Mouse (Mus musculus): ENCODE data around the gene Trim63. TPM values are rescaled to one million over a fixed set of nuclear protein-coding genes. Genes with fewer than 3 reads are reported as not detected.

The Trim63 gene
- polyA plus RNA-seq, 1 experiment from 2014 or later = 108 TPM

DNA sequence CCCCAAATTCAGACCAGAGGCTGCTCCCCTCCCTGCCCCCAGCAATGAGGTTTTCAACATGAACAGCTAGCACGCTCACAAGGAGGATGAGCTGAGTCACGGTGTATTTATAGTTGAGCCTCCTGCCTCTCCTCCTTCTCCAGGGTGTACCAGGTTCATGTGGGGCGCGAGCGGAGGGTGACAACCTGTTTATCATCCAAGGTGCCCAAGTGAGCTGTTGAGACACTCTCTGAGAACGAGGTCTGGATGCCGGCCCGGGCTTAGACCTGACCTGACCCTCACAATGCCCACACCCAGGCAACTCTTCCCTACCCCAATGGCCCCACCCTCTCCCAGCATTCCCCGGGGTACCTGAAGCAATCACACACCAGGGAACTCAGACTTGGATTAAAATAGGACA is 14.6 kb upstream of the Trim63 start:
- peak overlapping the region; percentile 54 for H3K9ac ChIP-seq
- H3K4me3 ChIP-seq = 0 out of 2 replicates have a peak overlapping the region, but pooled peaks have one; percentile 2
- H3K4me1 ChIP-seq = peaks cover 53% of the 10 kb centered on the region
- H3K4me2 ChIP-seq = peak overlapping the region; percentile 48
- peak overlapping the region; percentile 91 for H3K27ac ChIP-seq (replicated peaks)
- 40% methylated on average over 9 of the region's 9 CpGs for WGBS
- no peaks in the 10 kb centered on the region for H3K36me3 ChIP-seq
- no peaks in the 10 kb centered on the region for H3K27me3 ChIP-seq (replicated peaks)
- 0 out of 2 replicates have a peak, but pooled peaks have one; percentile 27 for ATAC-seq (ENCODE audit: extremely low read depth, insufficient number of reproducible peaks, low FRiP score, low TSS enrichment)
- H3K9me3 ChIP-seq = no peaks in the 10 kb centered on the region; the same call in 1 of the 2 replicates

- no peak for ATAC-seq (ENCODE audit: extremely low read depth, insufficient number of reproducible peaks, low FRiP score, low TSS enrichment)
- peak overlapping the region; percentile 45; the same call in 1 of the 2 replicates for H3K9ac ChIP-seq
- H3K4me1 ChIP-seq = peaks cover 56% of the 10 kb centered on the region
- no peak overlapping the region for H3K4me2 ChIP-seq
- H3K27ac ChIP-seq (replicated peaks) = peak overlapping the region; percentile 91
- no peak overlapping the region for H3K4me3 ChIP-seq
- H3K36me3 ChIP-seq = no peaks in the 10 kb centered on the region
- no peaks in the 10 kb centered on the region for H3K9me3 ChIP-seq
- 46% methylated on average over 5 of the region's 5 CpGs for WGBS
- H3K27me3 ChIP-seq (replicated peaks) = no peaks in the 10 kb centered on the region
Observed at GRCm38 (mm10) chr4:134302084-134302483, 12.8 kb upstream of the Trim63 start.

DNA sequence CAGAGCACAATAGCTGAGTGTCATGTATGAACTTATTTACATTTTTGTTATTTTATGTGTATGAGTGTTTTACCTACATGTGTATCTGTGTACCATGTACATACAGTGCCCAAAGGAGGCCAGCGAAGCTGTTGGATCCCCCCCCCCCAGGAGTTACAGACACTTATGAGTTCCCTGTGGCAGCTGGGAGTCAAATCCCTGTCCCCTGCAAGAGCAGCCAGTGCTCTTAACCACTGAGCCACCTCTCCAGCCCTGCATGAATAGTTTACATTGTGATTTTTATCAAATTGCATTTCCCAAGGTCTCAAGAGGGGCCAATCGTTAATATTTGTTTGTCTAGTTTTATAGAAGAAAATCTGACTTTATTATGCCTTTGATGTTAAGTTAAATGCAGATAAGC is 8.0 kb upstream of the Trim63 start:
- Histone ChIP-seq H3K27ac (replicated peaks) (peak overlapping the region; percentile 16; the same call in 1 of the 2 replicates), H3K4me2 (peak overlapping the region; percentile 56), H3K4me3 (no peak overlapping the region), H3K9me3 (no peaks in the 10 kb centered on the region), H3K9ac (peak overlapping the region; percentile 8), H3K36me3 (no peaks in the 10 kb centered on the region), H3K4me1 (peaks cover 27% of the 10 kb centered on the region), H3K27me3 (replicated peaks) (no peaks in the 10 kb centered on the region)
- no peak for ATAC-seq (ENCODE audit: extremely low read depth, insufficient number of reproducible peaks, low FRiP score, low TSS enrichment)
- 50% methylated on average over 2 of the region's 2 CpGs for WGBS

DNA sequence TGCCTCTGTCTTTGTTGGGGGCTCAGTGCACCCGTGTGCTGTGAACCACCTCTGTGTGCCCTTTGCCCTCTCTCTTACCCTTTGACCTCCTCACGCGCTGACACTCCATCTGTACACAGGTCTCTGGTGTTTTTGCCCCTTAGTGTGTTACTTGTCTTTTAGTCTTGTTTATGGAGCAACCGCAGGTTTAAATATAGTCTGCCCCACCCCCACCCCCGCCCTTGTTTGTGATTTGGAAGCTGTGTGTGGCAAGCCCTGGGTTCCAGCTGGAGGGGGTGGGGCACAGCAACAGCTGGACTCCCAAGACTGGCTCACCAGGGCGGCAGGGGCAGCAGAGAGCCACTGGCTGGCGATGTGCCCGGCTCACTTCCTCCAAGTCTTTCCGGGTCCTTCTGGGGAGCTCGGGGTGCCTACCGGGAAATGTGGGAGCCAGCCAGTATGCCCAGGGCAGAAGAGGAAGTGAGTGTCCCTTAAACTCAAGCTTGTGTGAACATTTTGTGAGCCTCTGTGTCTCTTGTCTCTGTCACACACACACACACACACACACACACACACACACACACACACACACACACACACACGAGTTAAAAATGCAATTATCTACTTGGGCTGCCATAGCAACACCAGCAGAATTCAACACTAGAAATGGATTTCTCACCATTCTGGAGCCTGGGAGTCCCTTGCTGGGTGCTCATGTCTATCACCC is 7.4 kb upstream of the Trim63 start:
- no peaks in the 10 kb centered on the region for H3K9me3 ChIP-seq
- no peak overlapping the region for H3K4me3 ChIP-seq
- 0 out of 2 replicates have a peak overlapping the region, but pooled peaks have one; percentile 16 for H3K27ac ChIP-seq (replicated peaks)
- 14% methylated on average over 12 of the region's 12 CpGs for WGBS
- H3K27me3 ChIP-seq (replicated peaks) = no peaks in the 10 kb centered on the region
- no peaks in the 10 kb centered on the region for H3K36me3 ChIP-seq
- peaks cover 22% of the 10 kb centered on the region for H3K4me1 ChIP-seq
- H3K4me2 ChIP-seq = peak overlapping the region; percentile 56
- ATAC-seq (ENCODE audit: extremely low read depth, insufficient number of reproducible peaks, low FRiP score, low TSS enrichment) = no peak
- H3K9ac ChIP-seq = peak overlapping the region; percentile 8

DNA sequence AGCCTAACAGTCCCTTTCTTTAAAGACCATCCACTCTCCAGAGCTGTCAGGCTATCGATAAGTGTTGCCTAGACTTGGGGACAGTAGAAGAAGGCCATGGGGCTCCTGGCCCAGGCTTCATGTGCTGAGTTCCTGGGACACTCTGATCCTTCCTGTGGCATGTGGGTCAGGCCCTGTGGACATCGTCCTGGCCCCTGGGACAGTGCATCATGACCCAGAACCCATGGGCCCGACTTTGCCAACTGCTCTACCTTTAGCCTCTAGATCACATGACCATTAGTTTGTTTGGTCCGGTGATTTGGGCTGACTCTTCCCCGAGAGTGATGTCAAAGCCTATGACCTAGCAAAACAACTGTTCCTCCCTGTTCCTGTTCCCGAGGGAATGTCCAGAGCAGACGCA is 4.8 kb upstream of the Trim63 start:
- 80% methylated on average over 7 of the region's 7 CpGs for WGBS
- H3K9me3 ChIP-seq = peaks cover 4% of the 10 kb centered on the region; the same call in 1 of the 2 replicates
- no peak overlapping the region for H3K4me3 ChIP-seq
- H3K9ac ChIP-seq = no peak overlapping the region
- H3K36me3 ChIP-seq = no peaks in the 10 kb centered on the region
- H3K27ac ChIP-seq (replicated peaks) = no peak overlapping the region
- no peaks in the 10 kb centered on the region for H3K27me3 ChIP-seq (replicated peaks)
- H3K4me2 ChIP-seq = no peak overlapping the region
- peaks cover 30% of the 10 kb centered on the region for H3K4me1 ChIP-seq
- ATAC-seq (ENCODE audit: extremely low read depth, insufficient number of reproducible peaks, low FRiP score, low TSS enrichment) = no peak

- Histone ChIP-seq H3K36me3 (no peaks in the 10 kb centered on the region), H3K9me3 (peaks cover 4% of the 10 kb centered on the region; the same call in 1 of the 2 replicates), H3K27me3 (replicated peaks) (no peaks in the 10 kb centered on the region), H3K9ac (no peak overlapping the region), H3K27ac (replicated peaks) (no peak overlapping the region), H3K4me1 (peaks cover 30% of the 10 kb centered on the region), H3K4me3 (no peak overlapping the region), H3K4me2 (no peak overlapping the region)
- ATAC-seq (ENCODE audit: extremely low read depth, insufficient number of reproducible peaks, low FRiP score, low TSS enrichment) = no peak
- WGBS = 89% methylated on average over 9 of the region's 9 CpGs
Observed at GRCm38 (mm10) chr4:134310656-134311055, 4.3 kb upstream of the Trim63 start.

GRCm38 (mm10) chr4:134311784-134312183 is 3.1 kb upstream of the Trim63 start:
- H3K27ac ChIP-seq (replicated peaks) = no peak overlapping the region
- no peak for ATAC-seq (ENCODE audit: extremely low read depth, insufficient number of reproducible peaks, low FRiP score, low TSS enrichment)
- H3K9ac ChIP-seq = no peak overlapping the region
- 71% methylated on average over 9 of the region's 9 CpGs for WGBS
- peaks cover 2% of the 10 kb centered on the region for H3K36me3 ChIP-seq
- H3K27me3 ChIP-seq (replicated peaks) = no peaks in the 10 kb centered on the region
- H3K4me2 ChIP-seq = no peak overlapping the region
- no peak overlapping the region for H3K4me3 ChIP-seq
- peaks cover 4% of the 10 kb centered on the region; the same call in 1 of the 2 replicates for H3K9me3 ChIP-seq
- peaks cover 26% of the 10 kb centered on the region for H3K4me1 ChIP-seq

GRCm38 (mm10) chr4:134312341-134312740 is 2.6 kb upstream of the Trim63 start:
- no peak overlapping the region for H3K9ac ChIP-seq
- no peak overlapping the region for H3K4me3 ChIP-seq
- WGBS = 76% methylated on average over 5 of the region's 5 CpGs
- H3K27ac ChIP-seq (replicated peaks) = no peak overlapping the region
- H3K36me3 ChIP-seq = peaks cover 7% of the 10 kb centered on the region
- no peak overlapping the region for H3K4me2 ChIP-seq
- no peak for ATAC-seq (ENCODE audit: extremely low read depth, insufficient number of reproducible peaks, low FRiP score, low TSS enrichment)
- peaks cover 4% of the 10 kb centered on the region; the same call in 1 of the 2 replicates for H3K9me3 ChIP-seq
- H3K4me1 ChIP-seq = peaks cover 26% of the 10 kb centered on the region
- H3K27me3 ChIP-seq (replicated peaks) = no peaks in the 10 kb centered on the region

- no peak for ATAC-seq (ENCODE audit: extremely low read depth, insufficient number of reproducible peaks, low FRiP score, low TSS enrichment)
- WGBS = 95% methylated on average over 6 of the region's 6 CpGs
- Histone ChIP-seq H3K4me3 (no peak overlapping the region), H3K9ac (no peak overlapping the region), H3K27me3 (replicated peaks) (no peaks in the 10 kb centered on the region), H3K9me3 (peaks cover 4% of the 10 kb centered on the region; the same call in 1 of the 2 replicates), H3K36me3 (peaks cover 13% of the 10 kb centered on the region), H3K4me1 (peaks cover 26% of the 10 kb centered on the region), H3K4me2 (no peak overlapping the region), H3K27ac (replicated peaks) (no peak overlapping the region)
Observed at GRCm38 (mm10) chr4:134312901-134313300, 2.0 kb upstream of the Trim63 start.

- peak overlapping the region; percentile 99 for H3K27ac ChIP-seq (replicated peaks)
- no peaks in the 10 kb centered on the region for H3K27me3 ChIP-seq (replicated peaks)
- no peak for ATAC-seq (ENCODE audit: extremely low read depth, insufficient number of reproducible peaks, low FRiP score, low TSS enrichment)
- peak overlapping the region; percentile 74; the same call in 1 of the 2 replicates for H3K4me2 ChIP-seq
- peak overlapping the region; percentile 88 for H3K9ac ChIP-seq
- 64% methylated on average over 4 of the region's 4 CpGs for WGBS
- H3K36me3 ChIP-seq = peaks cover 24% of the 10 kb centered on the region
- H3K4me1 ChIP-seq = peaks cover 34% of the 10 kb centered on the region
- H3K4me3 ChIP-seq = no peak overlapping the region
- peaks cover 4% of the 10 kb centered on the region; the same call in 1 of the 2 replicates for H3K9me3 ChIP-seq
Observed at GRCm38 (mm10) chr4:134314081-134314655, 752 bp upstream of the Trim63 start.

- H3K9ac ChIP-seq = peak overlapping the region; percentile 88
- peak overlapping the region; percentile 61 for H3K4me3 ChIP-seq
- peaks cover 34% of the 10 kb centered on the region for H3K36me3 ChIP-seq
- 11% methylated on average over 9 of the region's 9 CpGs for WGBS
- H3K27me3 ChIP-seq (replicated peaks) = no peaks in the 10 kb centered on the region
- H3K9me3 ChIP-seq = peaks cover 4% of the 10 kb centered on the region; the same call in 1 of the 2 replicates
- peaks cover 44% of the 10 kb centered on the region for H3K4me1 ChIP-seq
- peak; percentile 48; the same call in 1 of the 2 replicates for ATAC-seq (ENCODE audit: extremely low read depth, insufficient number of reproducible peaks, low FRiP score, low TSS enrichment)
- H3K27ac ChIP-seq (replicated peaks) = peak overlapping the region; percentile 99
- peak overlapping the region; percentile 74 for H3K4me2 ChIP-seq
Observed at GRCm38 (mm10) chr4:134315470-134315869, 550 bp downstream of the Trim63 start.

All from heart, embryonic 13.5 days (tissue).